Mouse (Mus musculus) kidney, adult 2 months (tissue): Measurements from ENCODE around the gene Zfp2. TPM values are rescaled to one million over a fixed set of nuclear protein-coding genes. Genes with fewer than 3 reads are reported as not detected.
A peak's percentile ranks its signal among the peaks of the same experiment; 100 is the strongest.

Experiments
- DNase-seq: peaks from one replicate; pipeline ENCODE4 v3.0.0; 2021
- H3K27ac ChIP-seq: fragments of 200-500 bp; 2 replicates; pipeline ENCODE4 v1.5.1; 2012; ENCODE audit warnings: low read depth, low read length, control low read depth, inconsistent platforms; ENCODE audit not compliant: insufficient read depth
- H3K27me3 ChIP-seq: fragments of 200-500 bp; replicated peaks from 2 replicates; pipeline ENCODE4 v1.6.1; 2012; ENCODE audit warnings: mild to moderate bottlenecking, moderate library complexity, low read length, inconsistent platforms; ENCODE audit not compliant: control insufficient read depth, insufficient read depth
- H3K36me3 ChIP-seq: fragments of 200-500 bp; 2 replicates; pipeline ENCODE4 v1.6.1; 2012; ENCODE audit warnings: mild to moderate bottlenecking, moderate library complexity, low read length, inconsistent platforms; ENCODE audit not compliant: control insufficient read depth, insufficient read depth
- H3K4me1 ChIP-seq: fragments of 200-500 bp; 2 replicates; pipeline ENCODE4 v1.6.1; 2011; ENCODE audit warnings: low read length; ENCODE audit not compliant: control insufficient read depth, insufficient read depth
- H3K4me3 ChIP-seq: fragments of 200-500 bp; 2 replicates; pipeline ENCODE4 v1.5.1; 2011; ENCODE audit warnings: mild to moderate bottlenecking, low read depth, low read length, control low read depth; ENCODE audit not compliant: insufficient read depth
- CTCF ChIP-seq: fragments of 200-500 bp; conservative IDR thresholded peaks from 2 replicates; pipeline ENCODE4 v1.5.1; 2011; ENCODE audit warnings: low read depth, mild to moderate bottlenecking, control low read depth, low read length, moderate library complexity, mixed read lengths; ENCODE audit not compliant: insufficient read depth, insufficient read length
- POLR2A ChIP-seq: fragments of 200-500 bp; IDR thresholded peaks from one replicate; pipeline ENCODE4 v1.6.1; 2011; ENCODE audit warnings: low read depth, low read length, control low read depth
- WGBS: fragments of 180-500 bp; shearing (Covaris S2); methylation state at CpG from one replicate; pipeline ENCODE4 v1.1.7; 2018; 5-methylcytosine and 5-hydroxymethylcytosine counted together
- polyA plus RNA-seq: library from polyadenylated mRNA; depleted of rRNA; stranded (reverse); fragments of >200 nt; gene quantifications from 2 replicates; pipeline ENCODE4 v1.2.3, GENCODE M21; 2012

Gene Zfp2
- polyA plus RNA-seq, 1 experiment = 2.7 TPM

DNA sequence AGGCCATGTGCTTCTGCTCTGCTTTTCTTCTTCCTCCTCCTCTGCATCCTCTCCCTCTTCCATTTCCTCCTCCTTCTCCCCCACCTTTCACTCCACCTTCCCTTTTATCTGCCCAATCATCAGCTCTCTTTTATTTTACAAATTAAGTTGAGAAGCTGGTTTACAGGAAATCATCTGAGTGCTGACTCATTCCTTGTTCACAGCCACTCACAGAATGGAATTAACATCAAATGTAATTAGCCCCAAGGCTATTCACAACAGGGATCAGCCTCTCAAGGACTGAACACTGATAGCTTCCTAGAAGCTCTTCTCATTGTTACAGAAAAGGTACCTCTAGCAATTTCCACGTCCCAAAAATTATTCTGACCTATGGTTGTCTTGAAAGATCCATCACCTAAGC, 18.6 kb downstream of the Zfp2 start:
- no peak for DNase-seq
- WGBS = 80% methylated on average over 1 of the region's 1 CpGs
- TF ChIP-seq POLR2A (no peak), CTCF (no peak)
- Histone ChIP-seq H3K27ac (no peak overlapping the region), H3K27me3 (no peaks in the 10 kb centered on the region), H3K4me3 (no peak overlapping the region), H3K36me3 (peaks cover 20% of the 10 kb centered on the region), H3K4me1 (no peaks in the 10 kb centered on the region)

DNA sequence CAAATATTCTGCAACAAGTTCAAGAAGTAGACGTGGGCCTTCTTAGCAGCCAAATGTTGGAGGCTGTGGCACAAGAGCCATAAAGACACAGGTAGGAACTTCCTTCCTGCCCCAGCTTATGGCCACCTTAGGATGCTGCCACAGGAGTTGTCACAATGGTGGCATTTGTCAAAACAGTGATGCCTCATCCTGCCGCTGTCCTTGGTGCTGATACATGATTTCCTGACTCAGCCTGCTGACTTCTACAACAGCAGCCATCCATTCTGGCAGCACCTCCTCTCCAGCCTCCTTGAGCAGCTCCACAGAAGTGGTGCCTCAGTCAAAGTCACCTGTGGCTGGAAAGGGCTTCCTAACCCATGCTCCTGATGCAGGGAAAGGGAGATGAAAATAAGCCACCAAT, 23.5 kb downstream of the Zfp2 start:
- Histone ChIP-seq H3K4me3 (no peak overlapping the region), H3K27ac (no peak overlapping the region), H3K27me3 (no peaks in the 10 kb centered on the region), H3K4me1 (no peaks in the 10 kb centered on the region), H3K36me3 (no peaks in the 10 kb centered on the region)
- TF ChIP-seq POLR2A (no peak), CTCF (no peak)
- DNase-seq = no peak
- WGBS = 55% methylated on average over 2 of the region's 2 CpGs

DNA sequence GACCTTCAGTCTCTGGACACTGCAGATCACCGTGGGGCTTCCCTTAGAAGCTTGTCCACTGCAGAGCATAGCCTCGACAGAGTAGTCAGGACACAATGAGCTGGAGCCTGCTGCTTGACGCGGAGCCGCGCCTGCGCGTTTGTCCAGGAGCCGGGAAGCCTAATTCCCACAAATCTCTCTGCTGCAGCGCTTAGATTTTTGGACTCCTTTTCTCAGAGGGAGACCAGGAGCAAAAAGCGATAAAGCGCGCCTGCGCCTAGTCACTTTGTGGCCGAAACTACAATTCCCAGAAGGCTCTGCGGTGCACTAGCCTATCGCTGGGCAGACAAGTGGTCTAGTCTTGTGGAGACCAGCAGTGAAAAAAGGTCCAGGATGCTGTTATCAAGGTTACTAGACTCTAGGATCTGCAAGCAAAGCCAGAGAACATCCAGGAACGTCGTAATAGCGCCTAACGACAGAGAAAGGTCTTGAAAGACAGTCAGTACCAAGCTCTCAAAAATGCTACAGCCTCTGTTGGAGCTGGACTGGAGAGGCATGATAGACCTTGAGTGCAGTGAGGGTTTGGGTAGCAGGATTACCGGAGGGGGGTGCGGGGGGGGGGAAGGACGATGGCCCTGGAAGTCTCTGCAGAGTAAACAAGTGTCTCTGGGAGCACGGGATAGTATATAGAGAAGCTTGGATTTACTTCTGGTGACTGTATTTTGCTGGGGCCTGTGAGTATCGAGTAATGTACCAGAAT, 28.4 kb downstream of the Zfp2 start, which contains the start of gene Zfp454:
Gene Zfp454, minus strand, starts transcription at position 262 of the 739 bp plus-strand sequence.
- TF ChIP-seq CTCF (no peak), POLR2A (peak; percentile 11)
- Histone ChIP-seq H3K4me1 (no peaks in the 10 kb centered on the region), H3K27me3 (no peaks in the 10 kb centered on the region), H3K36me3 (no peaks in the 10 kb centered on the region), H3K27ac (no peak within 1 kb of the TSS), H3K4me3 (peak within 1 kb of the TSS; percentile 47)
- WGBS = 7% methylated on average over 26 of the region's 26 CpGs
- peak; percentile 94 for DNase-seq

DNA sequence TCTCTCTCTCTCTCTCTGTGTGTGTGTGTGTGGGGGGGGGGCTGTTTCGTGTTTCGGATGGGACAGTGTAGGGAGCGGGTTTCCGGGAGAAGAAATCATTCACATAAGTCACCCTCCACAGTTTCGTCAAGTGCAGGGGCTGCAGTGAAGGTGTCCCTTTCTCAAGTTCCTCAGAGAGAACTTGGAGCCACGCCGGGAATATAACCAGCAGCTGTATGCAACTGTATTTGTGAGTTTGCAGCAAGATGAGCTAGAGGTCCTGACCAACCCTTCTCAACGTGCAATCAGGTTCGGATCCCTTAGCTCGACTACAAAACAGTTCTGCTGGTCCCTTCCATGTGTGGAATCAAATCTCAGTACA, 29.1 kb downstream of the Zfp2 start:
- WGBS = 14% methylated on average over 10 of the region's 10 CpGs
- H3K27ac ChIP-seq = no peak overlapping the region
- H3K36me3 ChIP-seq = no peaks in the 10 kb centered on the region
- no peaks in the 10 kb centered on the region for H3K4me1 ChIP-seq
- DNase-seq = no peak
- peak overlapping the region; percentile 47 for H3K4me3 ChIP-seq
- TF ChIP-seq CTCF (no peak), POLR2A (no peak)
- H3K27me3 ChIP-seq = no peaks in the 10 kb centered on the region

DNA sequence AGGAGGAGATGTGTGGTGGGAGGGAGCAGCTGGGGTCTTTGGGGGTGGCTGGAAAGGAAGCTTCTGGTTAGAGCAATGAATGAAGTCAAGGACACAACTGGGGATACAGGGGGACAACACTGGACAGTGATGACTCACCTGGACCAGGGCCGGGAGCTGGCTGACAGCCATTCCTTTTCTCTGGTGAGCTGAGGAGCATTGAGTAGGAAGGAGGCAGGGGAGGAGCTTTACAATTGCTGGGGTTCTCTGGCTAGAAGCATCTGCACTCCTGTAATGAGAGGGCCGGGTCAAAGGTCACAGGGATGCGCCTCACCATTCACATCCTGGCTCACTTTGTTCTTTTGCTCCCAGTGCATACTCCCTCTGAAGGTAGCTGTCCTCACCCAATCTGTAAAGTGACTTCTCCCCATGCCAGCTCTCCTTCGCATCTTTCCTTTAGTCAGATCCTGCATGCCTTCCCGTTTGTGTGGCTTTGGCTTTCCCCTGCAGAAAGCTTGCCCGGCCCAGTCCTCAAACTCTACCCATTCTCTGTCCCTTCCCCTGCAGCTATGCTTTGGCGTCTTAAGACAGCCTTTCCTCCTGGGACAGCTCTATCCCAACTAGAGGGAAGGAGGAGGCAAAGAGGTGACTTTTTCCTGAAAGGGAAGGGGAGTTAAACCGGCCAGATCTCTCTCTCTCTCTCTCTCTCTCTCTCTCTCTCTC, 29.6 kb downstream of the Zfp2 start:
- TF ChIP-seq POLR2A (no peak), CTCF (no peak)

DNA sequence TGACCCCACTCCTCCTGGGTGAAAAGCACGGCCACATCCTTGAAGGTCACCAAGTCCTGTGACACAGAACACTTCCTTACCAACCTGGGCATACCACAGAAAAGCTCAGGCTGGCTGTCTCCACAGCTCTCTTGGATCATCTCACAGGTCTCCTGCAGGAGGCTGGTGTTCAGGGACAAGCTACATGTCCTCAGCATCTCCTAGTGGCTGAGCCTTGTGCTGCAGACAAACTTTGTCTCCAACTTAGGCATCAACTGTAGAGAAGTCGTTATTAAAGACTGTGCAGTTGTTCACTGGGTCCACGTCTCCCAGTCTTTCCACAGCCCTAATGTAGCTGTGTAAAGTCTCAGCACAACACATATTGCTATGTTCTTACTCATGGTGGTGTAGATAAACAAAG, 32.2 kb downstream of the Zfp2 start:
- Histone ChIP-seq H3K27me3 (no peaks in the 10 kb centered on the region), H3K4me1 (no peaks in the 10 kb centered on the region), H3K4me3 (no peak overlapping the region), H3K27ac (no peak overlapping the region), H3K36me3 (peaks cover 3% of the 10 kb centered on the region; the same call in 1 of the 2 replicates)
- no peak for DNase-seq
- 75% methylated on average over 3 of the region's 3 CpGs for WGBS
- TF ChIP-seq POLR2A = no peak
- 0 out of 2 replicates have a peak, but pooled peaks have one; percentile 10 for TF ChIP-seq CTCF

More for the DNA sequence above, 29.6 kb downstream of the Zfp2 start:
- peak; percentile 12 for DNase-seq
- H3K4me1 ChIP-seq = no peaks in the 10 kb centered on the region
- no peaks in the 10 kb centered on the region for H3K36me3 ChIP-seq
- no peak overlapping the region for H3K4me3 ChIP-seq
- H3K27ac ChIP-seq = no peak overlapping the region
- no peaks in the 10 kb centered on the region for H3K27me3 ChIP-seq
- WGBS = 42% methylated on average over 8 of the region's 8 CpGs

DNA sequence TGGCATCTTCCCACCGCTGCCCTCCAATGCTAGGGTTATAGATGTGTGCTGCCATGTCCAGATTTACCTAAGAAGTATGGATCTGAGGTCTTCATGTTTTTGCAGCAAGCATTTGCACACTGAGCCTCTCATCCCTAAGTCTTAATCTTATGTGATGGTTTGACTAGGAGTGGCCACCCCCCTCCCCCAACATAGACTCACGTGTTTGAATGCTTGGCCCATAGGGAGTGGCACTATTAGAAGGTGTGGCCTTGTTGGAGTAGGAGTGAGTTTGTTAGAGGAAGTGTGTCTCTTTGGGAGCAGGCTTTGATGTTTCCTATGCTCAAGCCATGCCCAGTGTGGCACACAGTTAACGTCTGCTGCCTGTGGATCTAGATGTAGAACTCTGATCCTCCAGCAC, 37.3 kb downstream of the Zfp2 start:
- 92% methylated on average over 3 of the region's 3 CpGs for WGBS
- TF ChIP-seq CTCF (no peak), POLR2A (no peak)
- Histone ChIP-seq H3K27ac (no peak overlapping the region), H3K4me3 (no peak overlapping the region), H3K4me1 (no peaks in the 10 kb centered on the region), H3K27me3 (no peaks in the 10 kb centered on the region), H3K36me3 (peaks cover 3% of the 10 kb centered on the region)
- no peak for DNase-seq
